Mouse (Mus musculus): ENCODE measurements around the gene Kcnj15. TPM values are rescaled to one million over a fixed set of nuclear protein-coding genes. Genes with fewer than 3 reads are reported as not detected.
A peak's percentile ranks its signal among the peaks of the same experiment; 100 is the strongest.

Kcnj15 gene
- polyA plus RNA-seq, 1 experiment from 2014 or later = 0.08 TPM

DNA sequence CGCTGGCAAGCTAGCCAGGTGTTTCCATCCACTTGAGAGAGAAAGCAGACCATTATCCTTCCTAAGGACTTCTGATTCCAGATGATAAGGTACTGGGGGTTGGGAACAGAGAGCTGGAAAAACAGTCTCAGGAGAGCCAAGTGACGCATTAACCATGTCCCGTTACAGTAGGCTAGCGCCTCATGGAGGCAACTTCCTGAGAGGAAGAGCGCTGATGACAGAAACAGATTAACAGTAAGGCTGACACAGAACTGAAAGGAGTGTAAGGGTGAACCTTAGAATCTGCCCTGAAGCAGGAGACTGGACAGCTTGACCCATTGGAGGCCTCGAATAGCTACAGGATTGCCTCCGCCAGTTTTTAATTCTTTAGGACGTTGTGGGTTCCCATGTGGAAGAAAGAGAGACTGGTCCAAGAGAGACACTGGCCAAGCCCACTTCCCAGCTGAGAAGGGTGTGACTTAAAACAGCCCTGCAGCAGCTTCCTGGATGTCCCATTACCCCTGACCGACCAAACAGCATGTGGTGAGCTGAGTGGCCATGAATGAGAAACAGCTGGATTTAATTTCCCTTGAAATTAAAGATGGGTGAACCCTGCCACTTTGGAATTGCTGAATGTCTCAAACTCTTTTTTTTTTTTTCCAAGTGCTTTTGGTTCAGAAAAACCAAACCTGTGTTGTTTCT is 64.7 kb downstream of the Kcnj15 start:
- H3K27me3 ChIP-seq = no peaks in the 10 kb centered on the region
- no peak for ATAC-seq (ENCODE audit: low read depth)
- 72% methylated on average over 9 of the region's 9 CpGs for WGBS
- H3K4me2 ChIP-seq = no peak overlapping the region
- no peaks in the 10 kb centered on the region for H3K4me1 ChIP-seq (replicated peaks)
- H3K27ac ChIP-seq (replicated peaks) = no peak overlapping the region
- no peaks in the 10 kb centered on the region for H3K9me3 ChIP-seq
- H3K9ac ChIP-seq = no peak overlapping the region
- no peak overlapping the region for H3K4me3 ChIP-seq
- no peaks in the 10 kb centered on the region for H3K36me3 ChIP-seq

DNA sequence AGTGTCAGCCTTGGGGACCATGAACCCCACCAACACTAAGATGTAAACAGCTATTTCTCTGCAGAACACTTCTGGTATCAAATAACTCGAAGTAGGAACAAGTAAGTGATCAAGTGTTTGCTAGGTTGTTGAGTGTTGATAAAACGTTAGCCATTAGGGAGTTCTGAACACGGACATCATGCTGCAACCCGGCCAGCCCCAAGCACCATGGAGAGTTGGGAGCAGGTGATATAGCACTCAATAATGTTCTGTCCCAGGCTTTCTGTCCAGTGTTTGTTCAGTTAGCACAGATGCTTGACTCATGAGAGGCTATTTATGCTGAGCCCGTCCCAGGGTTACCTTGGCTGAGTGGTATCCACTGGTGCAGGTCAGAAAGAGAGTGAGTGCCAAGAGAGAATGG is 74.8 kb downstream of the Kcnj15 start:
- Histone ChIP-seq H3K4me1 (replicated peaks) (no peaks in the 10 kb centered on the region), H3K9ac (no peak overlapping the region), H3K4me2 (no peak overlapping the region), H3K36me3 (no peaks in the 10 kb centered on the region), H3K27ac (replicated peaks) (no peak overlapping the region), H3K27me3 (no peaks in the 10 kb centered on the region), H3K4me3 (no peak overlapping the region), H3K9me3 (no peaks in the 10 kb centered on the region)
- WGBS = 84% methylated on average over 5 of the region's 5 CpGs
- ATAC-seq (ENCODE audit: low read depth) = no peak

DNA sequence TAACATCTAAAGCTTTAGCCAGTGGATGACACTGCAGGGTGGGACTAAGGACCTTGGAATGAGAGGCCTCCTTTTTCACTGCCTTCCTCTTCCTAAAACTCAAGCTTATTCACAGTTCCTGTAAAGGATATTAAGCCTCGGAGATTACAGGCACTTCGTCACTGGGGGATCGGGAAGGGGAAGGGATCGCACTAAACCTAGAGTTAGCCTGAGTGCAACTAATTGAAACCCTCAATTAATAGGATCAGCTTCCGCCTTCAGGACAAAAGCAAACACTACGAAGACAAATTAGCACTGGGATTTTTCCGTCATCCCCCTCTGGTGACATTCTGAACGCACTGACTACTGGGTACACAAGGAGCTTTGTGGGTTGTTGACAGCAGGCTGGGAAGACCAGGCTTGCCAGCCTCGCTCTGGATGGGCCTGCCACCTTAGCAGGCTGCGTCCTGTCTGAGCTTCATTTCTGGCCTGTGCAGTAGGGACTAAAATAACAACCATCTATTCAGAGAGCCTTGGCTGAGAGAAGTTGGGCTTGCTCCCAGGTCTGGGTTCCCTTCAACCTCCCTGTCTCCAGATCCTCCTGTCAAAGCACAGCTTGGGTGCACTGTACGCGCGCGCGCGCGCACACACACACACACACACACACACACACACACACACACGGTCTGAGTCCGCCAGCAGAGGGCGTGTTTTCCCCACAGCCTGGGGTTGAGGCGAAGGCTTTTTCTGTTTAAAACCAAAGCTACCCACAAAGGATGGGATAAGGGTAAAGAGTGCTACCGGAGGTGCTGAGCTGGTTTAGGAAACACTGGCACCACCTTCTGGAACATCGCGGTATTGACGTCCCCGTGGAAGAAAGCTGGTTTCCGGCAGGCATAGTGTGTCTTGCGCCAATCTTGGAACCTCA is 83.8 kb downstream of the Kcnj15 start:
- 33% methylated on average over 28 of the region's 28 CpGs for WGBS
- H3K4me1 ChIP-seq (replicated peaks) = peaks cover 11% of the 10 kb centered on the region; the same call in 1 of the 2 replicates
- 0 out of 2 replicates have a peak overlapping the region, but pooled peaks have one; percentile 18 for H3K27ac ChIP-seq (replicated peaks)
- H3K9ac ChIP-seq = peak overlapping the region; percentile 43; the same call in 1 of the 2 replicates
- H3K9me3 ChIP-seq = no peaks in the 10 kb centered on the region
- H3K36me3 ChIP-seq = no peaks in the 10 kb centered on the region
- ATAC-seq (ENCODE audit: low read depth) = peak; percentile 82
- H3K4me3 ChIP-seq = no peak overlapping the region
- H3K4me2 ChIP-seq = peak overlapping the region; percentile 33
- H3K27me3 ChIP-seq = peaks cover 2% of the 10 kb centered on the region; the same call in 1 of the 2 replicates

DNA sequence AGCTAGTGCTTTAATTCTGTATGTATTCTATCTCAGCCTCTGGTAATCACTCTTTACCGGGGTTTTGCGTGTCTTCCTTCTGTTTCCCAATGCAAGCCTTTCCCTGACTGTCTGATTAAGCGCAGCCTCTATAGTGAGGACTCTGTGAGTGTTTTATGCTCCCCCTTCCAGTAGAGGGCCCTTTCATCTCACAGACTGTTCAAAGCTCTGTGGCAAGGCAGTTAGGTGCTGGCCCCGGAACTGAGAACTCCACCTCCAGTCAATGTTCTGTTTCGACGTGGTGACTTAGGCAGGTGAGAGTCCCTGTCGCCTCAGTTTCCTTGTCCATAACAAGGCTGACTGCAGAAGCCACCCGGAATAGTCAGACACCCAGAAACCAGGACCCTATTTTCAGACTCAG is 84.7 kb downstream of the Kcnj15 start:
- H3K27ac ChIP-seq (replicated peaks) = no peak overlapping the region
- no peak overlapping the region for H3K4me3 ChIP-seq
- H3K27me3 ChIP-seq = peaks cover 2% of the 10 kb centered on the region; the same call in 1 of the 2 replicates
- H3K4me1 ChIP-seq (replicated peaks) = peaks cover 12% of the 10 kb centered on the region; the same call in 1 of the 2 replicates
- H3K9ac ChIP-seq = no peak overlapping the region
- H3K4me2 ChIP-seq = no peak overlapping the region
- no peak for ATAC-seq (ENCODE audit: low read depth)
- WGBS = 75% methylated on average over 8 of the region's 8 CpGs
- no peaks in the 10 kb centered on the region for H3K9me3 ChIP-seq
- H3K36me3 ChIP-seq = no peaks in the 10 kb centered on the region

GRCm38 (mm10) chr16:95344961-95345360 is 87.6 kb downstream of the Kcnj15 start:
- 73% methylated on average over 10 of the region's 10 CpGs for WGBS
- Histone ChIP-seq H3K27ac (replicated peaks) (no peak overlapping the region), H3K4me1 (replicated peaks) (peaks cover 12% of the 10 kb centered on the region; the same call in 1 of the 2 replicates), H3K4me2 (no peak overlapping the region), H3K9me3 (no peaks in the 10 kb centered on the region), H3K9ac (no peak overlapping the region), H3K4me3 (no peak overlapping the region), H3K27me3 (peaks cover 2% of the 10 kb centered on the region; the same call in 1 of the 2 replicates), H3K36me3 (no peaks in the 10 kb centered on the region)
- no peak for ATAC-seq (ENCODE audit: low read depth)

GRCm38 (mm10) chr16:95345882-95346281 is 88.5 kb downstream of the Kcnj15 start:
- Histone ChIP-seq H3K27me3 (peaks cover 2% of the 10 kb centered on the region; the same call in 1 of the 2 replicates), H3K4me1 (replicated peaks) (peaks cover 8% of the 10 kb centered on the region; the same call in 1 of the 2 replicates), H3K27ac (replicated peaks) (no peak overlapping the region), H3K9ac (no peak overlapping the region), H3K36me3 (no peaks in the 10 kb centered on the region), H3K4me2 (no peak overlapping the region), H3K4me3 (no peak overlapping the region), H3K9me3 (no peaks in the 10 kb centered on the region)
- no peak for ATAC-seq (ENCODE audit: low read depth)
- WGBS = 2% methylated on average over 7 of the region's 7 CpGs

DNA sequence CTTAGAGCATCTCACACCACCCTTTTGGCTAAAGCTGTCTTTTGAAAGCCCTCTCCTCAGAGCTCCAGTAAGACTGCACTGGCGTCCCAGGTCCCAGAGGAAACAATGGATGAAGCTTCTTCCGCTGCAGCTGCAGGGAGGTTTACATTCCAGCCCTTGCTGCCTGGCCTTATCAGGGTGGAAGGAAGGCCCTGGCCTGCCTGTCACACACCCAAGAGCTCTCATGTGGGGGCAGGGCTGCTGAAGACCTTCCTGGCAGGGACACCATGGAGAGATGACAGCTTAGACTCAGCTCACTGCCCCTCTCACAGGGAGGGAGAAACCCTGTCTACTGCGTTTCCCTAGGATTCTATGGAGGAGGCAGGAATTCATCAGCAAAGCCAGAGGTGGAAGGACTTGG is 89.8 kb downstream of the Kcnj15 start:
- H3K27ac ChIP-seq (replicated peaks) = no peak overlapping the region

DNA sequence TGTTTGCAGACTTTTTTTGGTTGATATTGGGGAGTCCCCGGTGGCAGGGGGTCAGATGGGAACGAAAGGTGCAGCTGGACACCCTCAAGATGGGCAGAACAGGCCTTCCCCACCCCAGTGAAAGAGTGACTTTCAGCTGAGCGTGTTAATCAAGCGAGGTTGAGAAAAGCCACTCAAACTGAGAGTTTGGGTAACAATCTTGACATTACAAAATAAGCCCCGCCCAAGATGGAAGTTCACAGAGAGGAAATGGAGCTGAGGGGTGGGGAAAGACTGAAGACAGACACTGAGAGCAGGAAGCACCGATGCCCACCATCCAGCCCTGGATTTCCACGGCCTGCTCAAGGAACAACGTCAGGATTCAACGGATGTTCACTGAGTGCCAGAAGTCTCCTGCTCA is 91.2 kb downstream of the Kcnj15 start:
- no peaks in the 10 kb centered on the region for H3K9me3 ChIP-seq
- no peak overlapping the region for H3K4me2 ChIP-seq
- no peak overlapping the region for H3K27ac ChIP-seq (replicated peaks)
- 90% methylated on average over 9 of the region's 9 CpGs for WGBS
- H3K4me1 ChIP-seq (replicated peaks) = 0 out of 2 replicates have a peak, but pooled peaks cover 3% of the 10 kb centered on the region
- no peak overlapping the region for H3K9ac ChIP-seq
- no peak overlapping the region for H3K4me3 ChIP-seq
- no peak for ATAC-seq (ENCODE audit: low read depth)
- H3K27me3 ChIP-seq = no peaks in the 10 kb centered on the region
- H3K36me3 ChIP-seq = no peaks in the 10 kb centered on the region

More for the DNA sequence above, 89.8 kb downstream of the Kcnj15 start:
- no peaks in the 10 kb centered on the region for H3K36me3 ChIP-seq
- 27% methylated on average over 3 of the region's 3 CpGs for WGBS
- H3K9ac ChIP-seq = no peak overlapping the region
- peaks cover 2% of the 10 kb centered on the region; the same call in 1 of the 2 replicates for H3K27me3 ChIP-seq
- no peaks in the 10 kb centered on the region for H3K9me3 ChIP-seq
- H3K4me3 ChIP-seq = no peak overlapping the region
- H3K4me2 ChIP-seq = no peak overlapping the region
- 0 out of 2 replicates have a peak, but pooled peaks cover 3% of the 10 kb centered on the region for H3K4me1 ChIP-seq (replicated peaks)
- 0 out of 2 replicates have a peak, but pooled peaks have one; percentile 36 for ATAC-seq (ENCODE audit: low read depth)

DNA sequence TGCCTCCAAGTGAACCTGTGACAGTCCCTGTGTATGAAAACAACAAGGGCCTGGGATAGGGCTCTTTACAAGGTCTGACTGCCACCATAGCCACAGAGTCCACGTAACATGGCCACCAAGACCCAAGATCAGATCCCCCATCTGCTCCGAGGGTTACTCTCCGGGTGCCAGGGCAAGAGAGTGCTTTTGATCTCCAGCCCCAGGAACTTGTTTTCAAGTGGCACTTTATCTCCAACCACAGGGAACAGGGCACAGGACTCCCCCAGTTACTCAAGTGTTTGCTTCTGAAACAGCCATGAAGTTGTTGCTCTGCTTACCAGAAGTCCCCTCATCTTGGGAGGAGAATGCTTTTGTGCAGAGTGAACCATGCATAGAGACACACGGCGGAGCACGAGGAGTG is 92.0 kb downstream of the Kcnj15 start:
- no peak for ATAC-seq (ENCODE audit: low read depth)
- no peaks in the 10 kb centered on the region for H3K27me3 ChIP-seq
- no peak overlapping the region for H3K4me3 ChIP-seq
- H3K4me1 ChIP-seq (replicated peaks) = 0 out of 2 replicates have a peak, but pooled peaks cover 3% of the 10 kb centered on the region
- WGBS = 89% methylated on average over 6 of the region's 6 CpGs
- H3K9me3 ChIP-seq = no peaks in the 10 kb centered on the region
- H3K27ac ChIP-seq (replicated peaks) = no peak overlapping the region
- no peak overlapping the region for H3K9ac ChIP-seq
- H3K36me3 ChIP-seq = no peaks in the 10 kb centered on the region
- no peak overlapping the region for H3K4me2 ChIP-seq

DNA sequence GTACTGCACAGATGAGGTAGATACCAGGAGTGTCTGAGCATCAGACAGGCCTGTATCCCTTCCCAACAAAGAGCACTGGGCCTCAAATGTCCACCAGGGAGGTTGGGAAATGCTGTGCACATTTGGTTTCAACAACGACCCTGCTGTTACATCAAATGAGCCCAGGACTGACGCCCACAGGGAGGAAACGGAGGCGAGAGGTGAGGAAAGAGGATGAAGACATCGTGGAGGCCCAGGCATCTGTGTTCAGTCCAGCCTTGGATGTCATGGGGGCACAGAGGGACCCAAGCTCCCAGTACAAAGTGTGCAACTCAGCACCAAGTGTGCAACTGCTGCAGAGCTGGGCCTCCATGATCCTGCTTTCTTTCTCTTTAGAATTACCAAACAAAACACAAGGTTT is 92.4 kb downstream of the Kcnj15 start:
- no peak overlapping the region for H3K4me3 ChIP-seq
- H3K4me2 ChIP-seq = no peak overlapping the region
- H3K27me3 ChIP-seq = no peaks in the 10 kb centered on the region
- 0 out of 2 replicates have a peak, but pooled peaks cover 3% of the 10 kb centered on the region for H3K4me1 ChIP-seq (replicated peaks)
- H3K9ac ChIP-seq = no peak overlapping the region
- no peaks in the 10 kb centered on the region for H3K36me3 ChIP-seq
- no peak overlapping the region for H3K27ac ChIP-seq (replicated peaks)
- H3K9me3 ChIP-seq = no peaks in the 10 kb centered on the region
- WGBS = 68% methylated on average over 5 of the region's 5 CpGs
- ATAC-seq (ENCODE audit: low read depth) = no peak
